Mouse (Mus musculus): ENCODE measurements around the gene Ddit4.

DNA sequence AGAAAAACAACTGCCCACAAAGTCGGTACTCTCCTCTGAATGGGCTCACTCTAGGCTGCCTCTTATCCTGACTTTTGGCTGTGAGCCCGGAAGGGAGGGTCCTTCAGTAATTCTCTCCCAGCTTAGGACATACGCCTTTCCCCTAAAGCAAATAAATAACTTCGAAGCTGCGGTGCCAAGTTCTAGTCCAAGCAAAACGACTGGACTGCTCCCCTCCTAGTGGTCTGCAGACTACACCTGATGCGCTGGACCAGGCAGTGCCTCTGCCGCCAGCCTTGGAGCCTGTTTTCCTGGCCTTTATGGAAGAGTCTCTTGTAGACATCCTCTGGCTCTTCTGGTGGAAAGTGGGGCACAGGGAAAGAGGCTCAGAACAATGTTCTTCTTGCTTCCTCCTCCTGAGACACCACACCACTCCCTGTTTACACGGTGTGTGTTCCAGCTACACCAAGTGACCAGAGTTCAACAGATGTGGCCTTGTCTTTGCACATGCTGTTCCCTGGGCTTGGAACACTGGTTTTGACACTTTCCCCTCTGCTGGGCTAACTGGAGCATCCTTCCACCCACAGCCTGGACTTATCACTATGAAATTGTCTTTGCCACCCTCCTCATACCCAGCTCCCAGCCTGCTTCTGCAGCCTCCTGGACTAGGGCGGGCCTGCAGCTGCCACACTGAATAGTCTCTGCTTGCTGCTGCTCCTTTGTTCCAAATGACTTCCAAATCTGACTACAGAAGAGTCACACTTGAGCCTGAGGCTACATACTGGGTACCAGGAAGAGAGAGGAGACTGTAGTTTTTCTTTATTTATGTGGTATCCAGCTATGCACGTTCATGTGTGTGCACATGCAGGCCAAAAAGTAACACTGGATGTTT lies 27.5 kb upstream of the Ddit4 start:
- TF ChIP-seq CTCF (IDR thresholded peaks at IDR 0.05; ENCODE audit: control insufficient read depth, insufficient read depth, insufficient read length) (no peak), USF1 (IDR thresholded peaks at IDR 0.05; ENCODE audit: low read depth) (no peak)

All from C2C12 (cell line).